Mouse (Mus musculus) stomach, postnatal 0 days (tissue): Measurements from ENCODE around the gene Slc22a18. TPM values are rescaled to one million over a fixed set of nuclear protein-coding genes. Genes with fewer than 3 reads are reported as not detected.

Experiments
- ATAC-seq: fragments of 200-750 bp; cut with Nextera tagmentation; 2 replicates; pipeline ENCODE4 v1.8.0; 2017; ENCODE audit not compliant: low FRiP score, low TSS enrichment
- DNase-seq: peaks from one replicate; pipeline ENCODE4 v3.0.0-alpha.2; 2016; ENCODE audit warnings: low spot score
- H3K27ac ChIP-seq: fragments of 300-500 bp; sonication (generic); replicated peaks from 2 replicates; pipeline ENCODE4 v1.5.1; 2014; ENCODE audit warnings: mild to moderate bottlenecking, control low read depth
- H3K27me3 ChIP-seq: fragments of 300-500 bp; sonication (generic); 2 replicates; pipeline ENCODE4 v1.6.1; 2014; ENCODE audit warnings: low read length; ENCODE audit not compliant: control insufficient read depth, insufficient read depth
- H3K36me3 ChIP-seq: fragments of 300-500 bp; sonication (generic); 2 replicates; pipeline ENCODE4 v1.6.1; 2014; ENCODE audit warnings: low read length, mixed read lengths; ENCODE audit not compliant: control insufficient read depth, insufficient read depth
- H3K4me1 ChIP-seq: fragments of 300-500 bp; sonication (generic); replicated peaks from 2 replicates; pipeline ENCODE4 v1.6.1; 2014; ENCODE audit warnings: antibody characterized with exemption; ENCODE audit not compliant: control insufficient read depth, insufficient read depth
- H3K4me2 ChIP-seq: fragments of 300-500 bp; sonication (generic); replicated peaks from 2 replicates; pipeline ENCODE4 v1.6.1; 2014; ENCODE audit warnings: low read depth, mild to moderate bottlenecking, control low read depth, moderate library complexity
- H3K4me3 ChIP-seq: fragments of 300-500 bp; sonication (generic); 2 replicates; pipeline ENCODE4 v1.5.1; 2014; ENCODE audit warnings: low read depth, low read length, control low read depth
- H3K9ac ChIP-seq: fragments of 300-500 bp; sonication (generic); 2 replicates; pipeline ENCODE4 v1.6.1; 2014; ENCODE audit warnings: mild to moderate bottlenecking, low read length, control low read depth, mixed read lengths
- H3K9me3 ChIP-seq: fragments of 300-500 bp; sonication (generic); 2 replicates; pipeline ENCODE4 v1.6.1; 2016; ENCODE audit warnings: low read length; ENCODE audit not compliant: control insufficient read depth
- CTCF ChIP-seq: IDR thresholded peaks from 2 replicates; pipeline ENCODE4 v1.5.1; 2016; ENCODE audit warnings: antibody characterized with exemption, low read depth, mild to moderate bottlenecking, moderate library complexity
- EP300 ChIP-seq: optimal IDR thresholded peaks from 2 replicates; pipeline ENCODE3; 2016; ENCODE audit warnings: antibody characterized with exemption
- WGBS: fragments of 180-500 bp; shearing (Covaris S2); extraction: QIAGEN DNeasy Blood & Tissue Kit; methylation state at CpG from one replicate; pipeline ENCODE4 v1.1.7; 2014; 5-methylcytosine and 5-hydroxymethylcytosine counted together
- polyA plus RNA-seq: library from polyadenylated mRNA; unstranded; fragments of >200 nt; fragmentation: Nextera tagmentation; extraction: Ambion mirVana; gene quantifications from 2 replicates; pipeline ENCODE4 v1.2.1, GENCODE M21; 2015

Gene Slc22a18
- polyA plus RNA-seq, 1 experiment from 2014 or later = 27.0 TPM

- no peak overlapping the region for H3K27ac ChIP-seq
- 89% methylated on average over 1 of the region's 1 CpGs for WGBS
- no peaks in the 10 kb centered on the region for H3K4me1 ChIP-seq
- no peak for TF ChIP-seq CTCF
- TF ChIP-seq EP300 = no peak
- H3K9me3 ChIP-seq = no peaks in the 10 kb centered on the region
- no peak overlapping the region for H3K4me2 ChIP-seq
- no peak for ATAC-seq
- no peak overlapping the region; the same call in 1 of the 2 replicates for H3K9ac ChIP-seq
- no peaks in the 10 kb centered on the region for H3K27me3 ChIP-seq
- DNase-seq = no peak
- no peak overlapping the region for H3K4me3 ChIP-seq
- H3K36me3 ChIP-seq = peaks cover 5% of the 10 kb centered on the region; the same call in 1 of the 2 replicates
Observed at GRCm38 (mm10) chr7:143509566-143509965, 36.0 kb downstream of the Slc22a18 start.

- Histone ChIP-seq H3K4me3 (no peak overlapping the region), H3K4me2 (no peak overlapping the region), H3K9ac (no peak overlapping the region), H3K9me3 (no peaks in the 10 kb centered on the region), H3K4me1 (no peaks in the 10 kb centered on the region), H3K36me3 (peaks cover 12% of the 10 kb centered on the region), H3K27me3 (no peaks in the 10 kb centered on the region), H3K27ac (no peak overlapping the region; the same call in 1 of the 2 replicates)
- ATAC-seq = no peak
- no peak for DNase-seq
- WGBS = 82% methylated on average over 3 of the region's 3 CpGs
- no peak for TF ChIP-seq EP300
- TF ChIP-seq CTCF = no peak; the same call in 1 of the 2 replicates
Observed at GRCm38 (mm10) chr7:143510593-143511334, 37.2 kb downstream of the Slc22a18 start.

GRCm38 (mm10) chr7:143511335-143511712 is 37.8 kb downstream of the Slc22a18 start:
- Histone ChIP-seq H3K4me3 (no peak overlapping the region), H3K27ac (no peak overlapping the region; the same call in 1 of the 2 replicates), H3K36me3 (peaks cover 16% of the 10 kb centered on the region), H3K9ac (no peak overlapping the region), H3K4me1 (no peaks in the 10 kb centered on the region), H3K27me3 (no peaks in the 10 kb centered on the region), H3K9me3 (no peaks in the 10 kb centered on the region), H3K4me2 (no peak overlapping the region)
- no peak for ATAC-seq
- DNase-seq = no peak
- TF ChIP-seq CTCF = no peak
- TF ChIP-seq EP300 = no peak

- TF ChIP-seq EP300 (no peak), CTCF (no peak)
- DNase-seq (no peak), ATAC-seq (0 out of 2 replicates have a peak, but pooled peaks have one; percentile 14)
- Histone ChIP-seq H3K9ac (no peak overlapping the region), H3K4me2 (no peak overlapping the region), H3K36me3 (peaks cover 27% of the 10 kb centered on the region), H3K27ac (no peak overlapping the region), H3K9me3 (no peaks in the 10 kb centered on the region), H3K4me1 (no peaks in the 10 kb centered on the region), H3K27me3 (no peaks in the 10 kb centered on the region), H3K4me3 (no peak overlapping the region)
- 81% methylated on average over 10 of the region's 10 CpGs for WGBS
Observed at GRCm38 (mm10) chr7:143513763-143514415, 40.4 kb downstream of the Slc22a18 start.

- no peaks in the 10 kb centered on the region for H3K27me3 ChIP-seq
- no peak overlapping the region for H3K9ac ChIP-seq
- H3K9me3 ChIP-seq = no peaks in the 10 kb centered on the region
- no peak for TF ChIP-seq CTCF
- TF ChIP-seq EP300 = no peak
- no peak for DNase-seq
- ATAC-seq = no peak
- no peak overlapping the region for H3K4me2 ChIP-seq
- H3K27ac ChIP-seq = no peak overlapping the region
- peaks cover 27% of the 10 kb centered on the region for H3K36me3 ChIP-seq
- WGBS = 87% methylated on average over 4 of the region's 4 CpGs
- H3K4me1 ChIP-seq = no peaks in the 10 kb centered on the region
- no peak overlapping the region for H3K4me3 ChIP-seq
Observed at GRCm38 (mm10) chr7:143514416-143514768, 40.9 kb downstream of the Slc22a18 start.

GRCm38 (mm10) chr7:143519333-143519732 is 45.8 kb downstream of the Slc22a18 start:
- H3K4me2 ChIP-seq = no peak overlapping the region
- H3K4me1 ChIP-seq = no peaks in the 10 kb centered on the region
- H3K27me3 ChIP-seq = no peaks in the 10 kb centered on the region
- no peak overlapping the region for H3K4me3 ChIP-seq
- WGBS = 60% methylated on average over 4 of the region's 4 CpGs
- H3K27ac ChIP-seq = no peak overlapping the region
- ATAC-seq (no peak), DNase-seq (no peak)
- H3K36me3 ChIP-seq = peaks cover 37% of the 10 kb centered on the region
- TF ChIP-seq CTCF (no peak), EP300 (no peak)
- no peaks in the 10 kb centered on the region for H3K9me3 ChIP-seq
- H3K9ac ChIP-seq = no peak overlapping the region
